Mouse (Mus musculus) kidney, embryonic 14.5 days (tissue): ENCODE results near the gene Rsu1. TPM values are rescaled to one million over a fixed set of nuclear protein-coding genes. Genes with fewer than 3 reads are reported as not detected.
A peak's percentile ranks its signal among the peaks of the same experiment; 100 is the strongest.

Experiments
- ATAC-seq: fragments of 200-750 bp; cut with Nextera tagmentation; 2 replicates; pipeline ENCODE4 v1.8.0; 2017; ENCODE audit warnings: moderate number of reproducible peaks, mild to moderate bottlenecking, moderate TSS enrichment, moderate library complexity; ENCODE audit not compliant: low FRiP score, low TSS enrichment
- H3K27ac ChIP-seq: fragments of 300-500 bp; sonication (generic); 2 replicates; pipeline ENCODE4 v1.5.1; 2014; ENCODE audit warnings: low read depth, mild to moderate bottlenecking, low read length, moderate library complexity, mixed read lengths
- H3K27me3 ChIP-seq: fragments of 300-500 bp; sonication (generic); 2 replicates; pipeline ENCODE4 v1.6.1; 2014; ENCODE audit warnings: mild to moderate bottlenecking, low read length; ENCODE audit not compliant: control insufficient read depth, insufficient read depth
- H3K36me3 ChIP-seq: fragments of 300-500 bp; sonication (generic); 2 replicates; pipeline ENCODE4 v1.6.1; 2014; ENCODE audit warnings: low read length, mixed read lengths; ENCODE audit not compliant: control insufficient read depth, insufficient read depth
- H3K4me1 ChIP-seq: fragments of 300-500 bp; sonication (generic); 2 replicates; pipeline ENCODE4 v1.6.1; 2014; ENCODE audit warnings: low read length, mixed read lengths; ENCODE audit not compliant: control insufficient read depth, insufficient read depth
- H3K4me2 ChIP-seq: fragments of 300-500 bp; sonication (generic); replicated peaks from 2 replicates; pipeline ENCODE4 v1.6.1; 2014; ENCODE audit warnings: low read depth, mild to moderate bottlenecking, low read length
- H3K4me3 ChIP-seq: fragments of 300-500 bp; sonication (generic); 2 replicates; pipeline ENCODE4 v1.5.1; 2014; ENCODE audit warnings: mild to moderate bottlenecking, low read length
- H3K9ac ChIP-seq: fragments of 300-500 bp; sonication (generic); 2 replicates; pipeline ENCODE4 v1.6.1; 2014; ENCODE audit warnings: low read depth, mild to moderate bottlenecking, low read length, moderate library complexity
- H3K9me3 ChIP-seq: fragments of 300-500 bp; sonication (generic); 2 replicates; pipeline ENCODE4 v1.6.1; 2016; ENCODE audit warnings: low read length; ENCODE audit not compliant: control insufficient read depth
- WGBS: fragments of 180-500 bp; shearing (Covaris S2); extraction: QIAGEN DNeasy Blood & Tissue Kit; methylation state at CpG from one replicate; pipeline ENCODE4 v1.1.7; 2014; 5-methylcytosine and 5-hydroxymethylcytosine counted together
- polyA plus RNA-seq: library from polyadenylated mRNA; unstranded; fragments of >200 nt; fragmentation: Nextera tagmentation; extraction: Ambion mirVana; gene quantifications from 2 replicates; pipeline ENCODE4 v1.2.1, GENCODE M21; 2014

Gene Rsu1
- polyA plus RNA-seq = 113 and 119 TPM in 2 replicates

DNA sequence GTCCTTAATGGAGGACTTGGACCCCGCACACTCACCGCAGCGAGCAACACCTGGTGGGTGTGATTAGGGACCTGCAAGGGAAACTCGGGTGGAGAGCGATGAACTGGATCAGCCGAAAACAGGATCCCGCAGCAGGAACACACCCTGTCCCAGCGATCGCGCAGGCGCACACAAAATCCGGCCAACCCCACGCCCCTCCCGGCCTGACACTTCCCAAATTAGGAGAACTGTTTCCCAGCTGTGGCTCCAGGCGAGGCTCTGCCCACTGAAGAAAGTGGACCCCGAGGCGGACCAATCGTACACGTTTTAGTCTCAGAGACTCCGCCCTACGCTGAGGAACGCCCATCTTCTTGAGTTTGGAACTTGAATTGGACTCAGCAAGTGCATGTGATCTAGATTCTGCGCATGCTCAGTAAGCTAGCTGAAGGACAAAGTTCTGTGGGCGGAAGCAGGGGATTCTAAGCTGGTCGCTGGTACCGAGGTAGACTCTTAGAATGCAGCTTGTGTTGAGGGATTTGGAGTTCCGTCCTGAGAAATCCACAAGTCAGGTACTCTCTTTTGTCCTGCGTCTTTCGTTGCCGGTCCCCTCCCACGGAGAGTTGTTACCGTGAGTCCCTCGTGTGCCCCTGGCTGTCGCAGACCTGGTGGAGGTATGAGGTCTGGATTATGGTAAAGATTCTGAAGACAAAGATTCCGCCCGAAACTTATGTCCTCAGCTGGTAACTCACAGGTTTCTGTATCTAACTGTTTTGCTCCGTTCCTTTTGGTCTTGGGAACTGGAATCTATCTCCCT is at the start of gene Rsu1:
Rsu1 (minus strand) TSS at position 251 of the 793 bp plus-strand sequence.
- Histone ChIP-seq H3K36me3 (peaks cover 3% of the 10 kb centered on the region; the same call in 1 of the 2 replicates), H3K4me3 (peak within 1 kb of the TSS; percentile 65), H3K4me2 (peak within 1 kb of the TSS; percentile 79), H3K27me3 (no peaks in the 10 kb centered on the region), H3K9me3 (no peaks in the 10 kb centered on the region), H3K27ac (peak within 1 kb of the TSS; percentile 24; the same call in 1 of the 2 replicates), H3K9ac (peak within 1 kb of the TSS; percentile 72), H3K4me1 (peaks cover 4% of the 10 kb centered on the region; the same call in 1 of the 2 replicates)
- WGBS = 1% methylated on average over 37 of the region's 37 CpGs
- ATAC-seq = peak; percentile 100

DNA sequence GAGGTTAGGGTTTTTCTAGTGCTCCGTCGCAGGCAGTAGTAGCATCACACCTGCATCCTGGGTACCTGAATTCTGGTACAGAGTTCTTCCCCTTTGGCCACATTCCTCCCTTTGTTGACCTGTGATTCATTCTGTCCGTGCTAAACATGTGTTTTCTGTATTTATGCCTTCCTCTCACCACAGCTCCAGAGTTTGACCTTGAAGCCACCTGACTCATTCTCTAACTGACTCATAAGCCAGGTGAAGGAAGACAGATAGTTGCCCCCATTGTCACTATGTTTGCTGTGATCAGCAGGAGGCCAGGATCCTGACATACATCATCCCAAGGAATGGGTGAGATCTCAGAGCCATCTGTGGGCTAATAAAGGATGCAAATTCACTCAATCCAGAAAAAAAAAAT is 32.2 kb upstream of the Rsu1 start:
- 79% methylated on average over 3 of the region's 3 CpGs for WGBS
- Histone ChIP-seq H3K4me3 (no peak overlapping the region), H3K27me3 (no peaks in the 10 kb centered on the region), H3K27ac (no peak overlapping the region), H3K9ac (no peak overlapping the region), H3K4me1 (no peaks in the 10 kb centered on the region), H3K9me3 (no peaks in the 10 kb centered on the region), H3K36me3 (no peaks in the 10 kb centered on the region), H3K4me2 (no peak overlapping the region)
- ATAC-seq = no peak

DNA sequence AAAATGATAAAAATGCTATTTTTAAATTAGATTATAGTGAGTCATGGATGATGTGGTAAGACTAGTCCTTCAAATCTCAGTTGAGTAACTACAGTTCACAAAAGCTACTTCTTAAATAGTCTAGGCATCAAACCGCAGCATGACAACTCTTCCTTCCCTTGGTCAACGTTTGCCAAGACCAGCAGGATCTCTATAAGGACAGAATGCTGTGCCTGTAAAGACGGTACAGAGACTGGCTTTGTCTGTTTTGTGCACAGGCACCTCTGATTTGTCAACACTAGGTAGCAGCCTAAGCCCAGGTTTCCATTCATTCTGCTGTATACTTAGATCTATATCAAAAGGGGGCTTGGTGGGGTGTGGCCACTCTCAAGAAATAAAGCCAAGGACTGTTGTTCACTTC is 27.8 kb upstream of the Rsu1 start:
- Histone ChIP-seq H3K4me3 (no peak overlapping the region), H3K27me3 (no peaks in the 10 kb centered on the region), H3K9ac (no peak overlapping the region), H3K36me3 (no peaks in the 10 kb centered on the region), H3K9me3 (no peaks in the 10 kb centered on the region), H3K27ac (no peak overlapping the region), H3K4me2 (no peak overlapping the region), H3K4me1 (no peaks in the 10 kb centered on the region)
- WGBS = 43% methylated on average over 3 of the region's 3 CpGs
- ATAC-seq = peak; percentile 68; the same call in 1 of the 2 replicates

DNA sequence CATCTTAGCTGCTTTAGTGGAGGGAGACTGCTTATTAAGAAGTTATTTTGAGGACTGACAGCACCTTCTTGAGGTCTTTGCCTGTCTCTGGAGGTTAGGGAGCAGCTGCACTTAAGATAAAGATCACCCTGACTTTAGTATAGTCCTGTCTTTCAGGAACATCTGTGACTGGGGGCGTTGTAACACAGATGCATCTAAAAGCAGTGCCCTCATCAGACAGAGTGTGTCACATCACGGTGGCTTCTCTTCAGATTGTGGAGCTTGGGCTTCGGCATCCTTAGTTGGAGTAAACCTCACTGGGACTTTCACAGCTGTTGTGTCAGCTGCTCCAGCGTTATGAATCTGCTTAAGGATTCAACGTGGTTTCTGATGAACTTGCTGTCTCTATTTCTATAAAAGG is 26.5 kb upstream of the Rsu1 start:
- no peaks in the 10 kb centered on the region for H3K4me1 ChIP-seq
- H3K9me3 ChIP-seq = no peaks in the 10 kb centered on the region
- WGBS = 56% methylated on average over 5 of the region's 5 CpGs
- no peak overlapping the region for H3K27ac ChIP-seq
- no peaks in the 10 kb centered on the region for H3K27me3 ChIP-seq
- no peak overlapping the region for H3K4me2 ChIP-seq
- H3K4me3 ChIP-seq = no peak overlapping the region
- no peak overlapping the region for H3K9ac ChIP-seq
- no peak for ATAC-seq
- H3K36me3 ChIP-seq = no peaks in the 10 kb centered on the region

DNA sequence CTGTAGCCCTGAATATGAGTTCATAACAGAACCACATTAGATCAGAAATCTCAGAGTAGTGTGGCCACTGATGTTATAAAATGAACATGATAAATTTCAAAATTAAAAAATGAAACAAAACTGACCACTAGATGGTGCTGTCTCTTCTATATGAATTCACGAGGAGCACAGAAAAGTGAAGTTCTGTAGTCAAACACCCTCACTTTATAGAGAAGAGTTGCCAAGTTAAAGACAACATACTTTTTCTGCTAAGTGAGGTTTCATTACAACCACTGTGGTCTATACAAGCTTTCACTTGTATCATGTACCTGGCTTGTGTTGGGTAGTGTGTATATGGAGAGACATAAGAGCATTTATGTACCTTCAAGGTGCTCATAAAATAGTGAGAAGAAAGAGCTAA is 19.4 kb upstream of the Rsu1 start:
- Histone ChIP-seq H3K9ac (no peak overlapping the region), H3K4me1 (no peaks in the 10 kb centered on the region), H3K4me2 (no peak overlapping the region), H3K4me3 (no peak overlapping the region), H3K9me3 (no peaks in the 10 kb centered on the region), H3K36me3 (no peaks in the 10 kb centered on the region), H3K27ac (no peak overlapping the region), H3K27me3 (no peaks in the 10 kb centered on the region)
- no peak; the same call in 1 of the 2 replicates for ATAC-seq
- 0% methylated on average over 1 of the region's 1 CpGs for WGBS

DNA sequence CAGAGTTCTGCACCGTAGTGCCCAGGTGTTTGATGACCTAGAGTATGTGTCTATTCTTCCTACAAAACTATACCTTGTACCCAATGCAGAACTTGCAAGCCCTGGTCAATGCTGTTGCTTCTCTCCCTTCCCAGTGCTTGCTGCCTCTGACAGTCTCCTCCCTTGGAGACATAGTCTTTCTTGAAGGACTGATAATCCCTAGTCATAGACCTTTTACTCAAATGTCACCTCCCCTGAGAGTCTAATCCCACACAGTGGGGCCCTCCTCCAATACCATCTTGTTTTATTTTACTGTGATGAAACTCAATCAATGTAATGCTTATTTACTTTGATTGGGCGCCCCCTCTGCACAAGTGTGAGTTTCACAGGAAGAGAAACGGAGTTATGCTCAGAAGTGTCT is 18.9 kb upstream of the Rsu1 start:
- Histone ChIP-seq H3K9me3 (no peaks in the 10 kb centered on the region), H3K36me3 (no peaks in the 10 kb centered on the region), H3K27ac (no peak overlapping the region), H3K4me2 (no peak overlapping the region), H3K9ac (no peak overlapping the region), H3K27me3 (no peaks in the 10 kb centered on the region), H3K4me3 (no peak overlapping the region), H3K4me1 (no peaks in the 10 kb centered on the region)
- ATAC-seq = no peak
- WGBS = 75% methylated on average over 3 of the region's 3 CpGs

DNA sequence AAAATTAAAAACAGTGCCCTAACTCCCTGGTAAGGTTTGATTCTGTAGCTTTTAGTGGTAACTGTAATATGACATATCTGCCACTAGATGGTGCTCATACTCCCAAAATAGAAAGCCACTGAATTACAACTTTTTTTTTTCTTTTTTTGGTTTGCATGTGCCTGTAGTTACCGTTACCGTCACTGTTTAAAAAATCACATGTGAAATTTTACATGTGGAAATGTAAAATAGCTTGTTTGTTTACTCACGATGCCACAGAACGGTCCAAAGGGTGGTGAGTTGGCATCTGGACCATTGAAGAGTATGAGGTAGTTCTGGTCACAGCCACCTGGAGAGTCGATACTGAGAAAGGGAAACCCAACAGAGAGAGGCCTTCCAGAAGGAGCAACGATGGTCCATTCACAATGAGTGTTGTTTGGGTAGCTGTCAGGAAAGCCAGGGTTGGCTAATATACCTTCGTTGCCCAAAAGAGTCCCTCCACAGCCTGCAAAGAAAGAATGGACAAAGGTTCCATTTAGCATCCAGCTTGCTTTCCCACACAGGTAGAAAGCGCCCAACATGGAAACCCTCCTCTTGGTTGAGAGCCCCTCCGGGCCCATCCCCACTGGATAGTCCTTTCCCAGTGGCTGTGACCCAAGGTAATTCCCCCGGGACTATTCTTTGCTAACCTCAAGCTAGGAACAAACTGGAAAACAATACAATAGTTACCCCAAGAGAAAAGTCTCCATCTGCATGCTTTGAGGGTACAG is 7.1 kb upstream of the Rsu1 start:
- Histone ChIP-seq H3K4me2 (no peak overlapping the region), H3K4me1 (no peaks in the 10 kb centered on the region), H3K9ac (no peak overlapping the region), H3K27me3 (no peaks in the 10 kb centered on the region), H3K36me3 (no peaks in the 10 kb centered on the region), H3K4me3 (no peak overlapping the region), H3K9me3 (no peaks in the 10 kb centered on the region), H3K27ac (no peak overlapping the region)
- ATAC-seq = peak; percentile 53; the same call in 1 of the 2 replicates
- 54% methylated on average over 10 of the region's 10 CpGs for WGBS

DNA sequence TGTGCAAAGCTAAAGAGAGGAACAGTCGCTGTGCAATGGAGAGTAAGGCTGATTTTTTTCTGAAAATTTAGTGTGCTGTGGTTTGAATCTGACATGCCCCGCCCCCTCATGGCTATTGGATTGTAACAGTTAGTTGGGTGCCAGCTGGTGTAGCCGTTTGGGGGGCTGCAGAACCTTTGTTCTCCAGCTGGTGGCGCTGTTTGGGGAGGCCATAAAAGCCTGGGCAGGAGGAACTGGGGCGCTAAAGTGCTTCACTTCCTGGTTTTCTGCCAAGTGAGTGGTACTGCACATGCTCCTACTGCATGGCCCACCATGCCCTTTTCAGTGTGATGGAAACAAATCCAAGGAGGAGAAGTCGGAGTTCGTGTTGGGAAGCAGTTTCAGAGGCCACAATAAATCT is 4.7 kb upstream of the Rsu1 start:
- H3K36me3 ChIP-seq = no peaks in the 10 kb centered on the region
- no peaks in the 10 kb centered on the region for H3K9me3 ChIP-seq
- WGBS = 52% methylated on average over 7 of the region's 7 CpGs

DNA sequence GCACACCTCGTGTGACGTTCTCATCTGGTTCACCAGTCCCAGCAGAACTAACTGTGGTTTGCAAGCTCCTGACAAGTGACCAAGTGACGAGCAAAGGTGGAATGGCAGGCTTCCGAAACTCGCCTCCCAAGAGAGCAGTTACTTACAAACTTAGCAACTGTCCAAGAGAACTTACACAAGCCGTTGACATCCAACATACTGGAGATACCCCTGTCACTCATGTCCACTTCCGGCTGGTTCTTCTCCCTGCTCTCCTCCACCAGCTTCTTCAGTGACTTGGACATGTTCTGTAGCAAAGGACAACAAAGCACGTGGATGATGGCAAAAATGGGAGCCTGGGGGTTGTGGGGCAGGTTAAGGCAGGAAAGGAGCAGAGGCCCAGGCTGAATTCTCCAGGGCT is 479 bp downstream of the Rsu1 start:
- Histone ChIP-seq H3K4me1 (peaks cover 4% of the 10 kb centered on the region; the same call in 1 of the 2 replicates), H3K4me2 (peak overlapping the region; percentile 79), H3K27ac (peak overlapping the region; percentile 24; the same call in 1 of the 2 replicates), H3K9me3 (no peaks in the 10 kb centered on the region), H3K36me3 (peaks cover 3% of the 10 kb centered on the region; the same call in 1 of the 2 replicates), H3K4me3 (peak overlapping the region; percentile 65), H3K27me3 (no peaks in the 10 kb centered on the region), H3K9ac (peak overlapping the region; percentile 72)
- no peak; the same call in 1 of the 2 replicates for ATAC-seq
- 34% methylated on average over 8 of the region's 8 CpGs for whole genome bisulfite sequencing

More for the DNA sequence above, 4.7 kb upstream of the Rsu1 start:
- no peak for ATAC-seq
- Histone ChIP-seq H3K4me1 (no peaks in the 10 kb centered on the region), H3K4me3 (no peak overlapping the region), H3K27ac (no peak overlapping the region), H3K9ac (no peak overlapping the region), H3K27me3 (no peaks in the 10 kb centered on the region), H3K4me2 (no peak overlapping the region)
